In genomic region chr1:153411723-153412122, GRCm38 (mm10) we compare ENCODE assay signal across 29 mouse cellular contexts. TPM values are rescaled to one million over a fixed set of nuclear protein-coding genes. Genes with fewer than 3 reads are reported as not detected.
"Had no signal": no experiment of that assay in that cellular context is flagged by ENCODE, and none has a peak within 500 bp of the region (broad histone marks: within the 10 kb centered on the region; RNA-seq: fewer than 3 reads in every experiment).

No protein-coding gene starts in this region.

- H3K9ac ChIP-seq: heart, embryonic 13.5 days; heart, embryonic 15.5 days; hindbrain, embryonic 13.5 days; hindbrain, embryonic 15.5 days; kidney, embryonic 15.5 days; limb, embryonic 13.5 days; limb, embryonic 15.5 days had no signal

- DNase-seq: gastrocnemius, adult 2 months; gastrocnemius, postnatal 10 days; gastrocnemius, postnatal 25 days; heart, adult 2 months; heart, postnatal 14 days; heart, postnatal 36 days; kidney, adult 11 months; kidney, adult 2 months; kidney, adult 9 months; kidney, postnatal 14 days; kidney, postnatal 36 days; layer of hippocampus, adult 9-11 months; layer of hippocampus, postnatal 36 days; left cerebral cortex, postnatal 4 days had no signal

- H3K4me1 ChIP-seq: heart, embryonic 13.5 days; heart, embryonic 15.5 days; hindbrain, embryonic 13.5 days; hindbrain, embryonic 15.5 days; kidney, embryonic 15.5 days; limb, embryonic 13.5 days; limb, embryonic 15.5 days had no signal

- H3K9me3 ChIP-seq: heart, embryonic 13.5 days; heart, embryonic 15.5 days; hindbrain, embryonic 13.5 days; hindbrain, embryonic 15.5 days; kidney, embryonic 15.5 days; limb, embryonic 13.5 days; limb, embryonic 15.5 days had no signal

- H3K27ac ChIP-seq: gastrocnemius, adult 2 months; heart, adult 2 months; heart, embryonic 13.5 days; heart, embryonic 15.5 days; hindbrain, embryonic 13.5 days; hindbrain, embryonic 15.5 days; hindbrain, postnatal 0 days; kidney, embryonic 15.5 days; kidney, postnatal 0 days; limb, embryonic 13.5 days; limb, embryonic 15.5 days had no signal

- H3K27me3 ChIP-seq: heart, embryonic 13.5 days; heart, embryonic 15.5 days; hindbrain, embryonic 13.5 days; hindbrain, embryonic 15.5 days; kidney, embryonic 15.5 days; limb, embryonic 13.5 days; limb, embryonic 15.5 days had no signal

- H3K4me2 ChIP-seq: heart, embryonic 11.5 days; heart, embryonic 13.5 days; heart, embryonic 15.5 days; hindbrain, embryonic 13.5 days; hindbrain, embryonic 15.5 days; kidney, embryonic 15.5 days; limb, embryonic 13.5 days; limb, embryonic 15.5 days had no signal

- H3K4me3 ChIP-seq: gastrocnemius, adult 2 months; heart, adult 2 months; heart, embryonic 13.5 days; heart, embryonic 15.5 days; hindbrain, embryonic 13.5 days; hindbrain, embryonic 15.5 days; kidney, embryonic 15.5 days; limb, embryonic 13.5 days; limb, embryonic 15.5 days had no signal

- H3K36me3 ChIP-seq: heart, embryonic 13.5 days; heart, embryonic 15.5 days; hindbrain, embryonic 13.5 days; hindbrain, embryonic 15.5 days; kidney, embryonic 15.5 days; limb, embryonic 13.5 days; limb, embryonic 15.5 days had no signal

RNA-seq across cellular contexts. Expression of gene Shcbp1l, which starts 13.2 kb away (rescaled TPM):
- total RNA-seq: gastrocnemius, adult 2 months; gastrocnemius, postnatal 10 days; gastrocnemius, postnatal 25 days; heart, adult 2 months; heart, postnatal 14 days; heart, postnatal 36 days; hematopoietic stem cell, adult 5-6 weeks; liver, adult 2 months had no signal
- polyA plus RNA-seq: heart, embryonic 15.5 days; heart, postnatal 0 days; intestine, embryonic 16.5 days; large intestine, adult 2 months; liver, adult 2 months had no signal
